Mouse (Mus musculus) hindbrain, embryonic 12.5 days (tissue): Measurements from ENCODE around the gene Nsf. TPM values are rescaled to one million over a fixed set of nuclear protein-coding genes. Genes with fewer than 3 reads are reported as not detected.
A peak's percentile ranks its signal among the peaks of the same experiment; 100 is the strongest.
"Not testable (repeated sequence)": the region's sequence is repeated elsewhere in the genome, so short reads cannot be mapped to it uniquely, and the experiment has no call there.

Source experiments
- ATAC-seq: fragments of 200-750 bp; cut with Nextera tagmentation; 2 replicates; pipeline ENCODE4 v1.8.0; 2017; ENCODE audit warnings: moderate TSS enrichment; ENCODE audit not compliant: low FRiP score
- H3K27ac ChIP-seq: fragments of 300-500 bp; sonication (generic); 2 replicates; pipeline ENCODE4 v1.5.1; 2016; ENCODE audit warnings: mild to moderate bottlenecking
- H3K27me3 ChIP-seq: fragments of 300-500 bp; sonication (generic); 2 replicates; pipeline ENCODE4 v1.6.1; 2016; ENCODE audit warnings: mild to moderate bottlenecking
- H3K36me3 ChIP-seq: fragments of 300-500 bp; sonication (generic); 2 replicates; pipeline ENCODE4 v1.6.1; 2016; ENCODE audit warnings: mild to moderate bottlenecking
- H3K4me1 ChIP-seq: fragments of 300-500 bp; sonication (generic); 2 replicates; pipeline ENCODE4 v1.6.1; 2016
- H3K4me2 ChIP-seq: fragments of 300-500 bp; sonication (generic); replicated peaks from 2 replicates; pipeline ENCODE4 v1.6.1; 2016; ENCODE audit warnings: mild to moderate bottlenecking
- H3K4me3 ChIP-seq: fragments of 300-500 bp; sonication (generic); 2 replicates; pipeline ENCODE4 v1.5.1; 2016; ENCODE audit warnings: mild to moderate bottlenecking
- H3K9ac ChIP-seq: fragments of 300-500 bp; sonication (generic); 2 replicates; pipeline ENCODE4 v1.6.1; 2016; ENCODE audit warnings: mild to moderate bottlenecking, moderate library complexity
- H3K9me3 ChIP-seq: fragments of 300-500 bp; sonication (generic); replicated peaks from 2 replicates; pipeline ENCODE4 v1.6.1; 2016; ENCODE audit warnings: mild to moderate bottlenecking
- WGBS: fragments of 180-500 bp; shearing (Covaris S2); methylation state at CpG from one replicate; pipeline ENCODE4 v1.1.7; 2016; 5-methylcytosine and 5-hydroxymethylcytosine counted together
- polyA plus RNA-seq: library from polyadenylated mRNA; unstranded; fragments of >200 nt; fragmentation: Nextera tagmentation; extraction: Ambion mirVana; gene quantifications from 2 replicates; pipeline ENCODE4 v1.2.1, GENCODE M21; 2016

Gene Nsf
- polyA plus RNA-seq, 1 experiment from 2014 or later = 81.7 TPM

DNA sequence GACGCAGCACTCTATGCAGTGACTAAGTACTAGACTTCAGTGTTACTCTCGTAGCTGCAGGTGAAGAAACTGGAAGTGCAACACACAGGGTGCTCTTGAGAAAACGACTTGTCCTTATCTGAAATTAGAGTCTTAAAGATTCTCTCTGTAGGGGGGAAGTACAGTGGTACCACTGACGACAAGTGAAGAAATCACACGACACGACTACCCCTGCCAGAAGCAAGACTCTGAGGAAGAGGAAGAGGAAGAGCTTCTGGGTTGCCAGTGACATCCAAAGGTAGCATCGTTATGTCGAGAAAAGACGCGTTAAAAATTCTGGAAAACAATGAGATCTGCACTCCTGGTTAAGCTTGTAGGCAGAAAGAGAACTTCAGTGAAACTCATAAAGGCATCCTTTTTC is 70.1 kb downstream of the Nsf start:
- Histone ChIP-seq H3K4me2 (no peak overlapping the region), H3K4me3 (no peak overlapping the region), H3K4me1 (peaks cover 14% of the 10 kb centered on the region), H3K27me3 (no peaks in the 10 kb centered on the region), H3K9me3 (no peaks in the 10 kb centered on the region), H3K27ac (no peak overlapping the region), H3K9ac (no peak overlapping the region), H3K36me3 (peaks cover 32% of the 10 kb centered on the region)
- no peak for ATAC-seq
- 89% methylated on average over 10 of the region's 10 CpGs for WGBS

DNA sequence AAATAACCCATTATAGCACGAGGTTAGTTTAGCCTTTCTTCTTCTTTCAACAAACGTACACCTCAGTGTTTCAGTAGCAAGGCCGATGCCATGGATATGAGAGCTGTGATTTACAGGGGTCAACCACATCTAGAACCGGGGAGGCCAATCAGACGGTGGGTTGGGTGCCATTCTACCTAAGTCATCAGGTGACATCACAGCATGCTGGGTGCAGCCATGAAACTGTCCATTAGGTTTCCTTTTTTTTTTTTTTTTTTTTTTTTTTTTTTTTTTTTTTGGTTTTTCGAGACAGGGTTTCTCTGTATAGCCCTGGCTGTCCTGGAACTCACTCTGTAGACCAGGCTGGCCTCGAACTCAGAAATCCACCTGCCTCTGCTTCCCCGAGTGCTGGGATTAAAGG is 74.4 kb downstream of the Nsf start:
- 93% methylated on average over 8 of the region's 8 CpGs for WGBS

DNA sequence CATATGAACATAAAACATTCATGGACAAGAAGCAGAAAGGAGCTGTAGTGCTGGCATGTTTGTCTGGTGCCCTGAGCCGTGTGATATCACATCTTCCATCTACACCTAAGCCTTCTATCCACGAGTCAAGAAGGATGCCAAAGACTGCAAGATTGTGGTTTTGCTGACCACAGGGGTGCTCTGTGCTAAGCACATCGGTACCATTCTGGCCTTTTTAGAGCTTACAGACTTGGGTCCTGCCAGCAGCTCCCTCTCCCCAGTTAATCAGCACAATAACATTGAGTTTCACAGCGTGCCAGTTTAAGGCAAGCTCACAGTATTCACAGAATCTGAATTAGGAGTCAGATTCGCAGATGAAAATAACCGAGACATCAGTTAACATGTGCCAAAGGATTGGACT is 75.4 kb downstream of the Nsf start:
- peaks cover 41% of the 10 kb centered on the region for H3K36me3 ChIP-seq

More for the DNA sequence above, 74.4 kb downstream of the Nsf start:
- H3K9ac ChIP-seq, H3K9me3 ChIP-seq, H3K4me1 ChIP-seq, H3K4me2 ChIP-seq, ATAC-seq, H3K27ac ChIP-seq, H3K4me3 ChIP-seq, H3K27me3 ChIP-seq: not testable (repeated sequence)
- peaks cover 40% of the 10 kb centered on the region for H3K36me3 ChIP-seq

DNA sequence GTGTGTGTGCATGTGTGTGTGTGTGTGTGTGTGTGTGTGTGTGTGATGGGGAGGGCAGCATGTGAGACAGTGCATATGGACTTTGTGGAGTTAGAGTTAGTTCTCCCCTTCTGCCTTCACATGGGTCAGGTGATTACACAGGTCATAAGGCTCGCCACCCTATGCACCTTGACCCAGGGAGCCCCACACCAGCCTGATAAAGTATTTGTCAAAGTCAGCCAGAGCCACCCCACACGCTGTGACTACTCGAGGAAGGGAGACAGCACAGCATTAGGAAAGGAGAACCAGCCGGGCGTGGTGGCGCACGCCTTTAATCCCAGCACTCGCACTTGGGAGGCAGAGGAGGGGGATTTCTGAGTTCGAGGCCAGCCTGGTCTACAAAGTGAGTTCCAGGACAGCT is 83.5 kb downstream of the Nsf start:
- H3K9me3 ChIP-seq = peaks cover 5% of the 10 kb centered on the region
- H3K27ac ChIP-seq = no peak overlapping the region
- no peak overlapping the region for H3K9ac ChIP-seq
- H3K4me2 ChIP-seq = no peak overlapping the region
- H3K27me3 ChIP-seq = no peaks in the 10 kb centered on the region
- ATAC-seq = no peak
- 85% methylated on average over 9 of the region's 9 CpGs for WGBS
- H3K4me1 ChIP-seq = no peaks in the 10 kb centered on the region
- no peak overlapping the region for H3K4me3 ChIP-seq
- H3K36me3 ChIP-seq = peaks cover 32% of the 10 kb centered on the region

More for the DNA sequence above, 75.4 kb downstream of the Nsf start:
- Histone ChIP-seq H3K9me3 (peaks cover 5% of the 10 kb centered on the region), H3K27ac (no peak overlapping the region), H3K9ac (no peak overlapping the region), H3K27me3 (no peaks in the 10 kb centered on the region), H3K4me2 (no peak overlapping the region), H3K4me1 (no peaks in the 10 kb centered on the region), H3K4me3 (no peak overlapping the region)
- no peak for ATAC-seq
- WGBS = 85% methylated on average over 6 of the region's 6 CpGs

DNA sequence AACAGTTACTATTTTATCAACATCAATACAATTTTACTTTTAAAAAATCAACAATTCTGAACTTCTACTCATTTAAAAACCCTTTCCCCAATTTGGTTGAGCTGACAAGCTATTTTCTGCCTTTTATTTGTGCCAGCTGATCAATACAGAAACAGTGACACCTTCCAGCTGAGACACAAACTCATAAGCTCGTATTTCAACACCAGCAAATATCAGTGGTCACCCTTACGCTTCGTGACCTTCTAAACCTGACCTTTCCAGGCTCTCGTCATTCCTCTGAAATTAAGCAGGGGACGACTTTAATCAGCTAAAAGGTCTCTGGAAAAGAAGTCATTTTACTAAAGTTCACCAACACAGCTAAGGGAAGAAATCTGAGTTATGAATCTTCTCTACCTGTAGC is 86.2 kb downstream of the Nsf start:
- H3K36me3 ChIP-seq = peaks cover 21% of the 10 kb centered on the region
- no peak for ATAC-seq
- no peaks in the 10 kb centered on the region for H3K4me1 ChIP-seq
- no peak overlapping the region for H3K27ac ChIP-seq
- no peak overlapping the region for H3K4me3 ChIP-seq
- no peak overlapping the region for H3K4me2 ChIP-seq
- 65% methylated on average over 5 of the region's 5 CpGs for WGBS
- no peak overlapping the region for H3K9ac ChIP-seq
- no peaks in the 10 kb centered on the region for H3K27me3 ChIP-seq
- H3K9me3 ChIP-seq = no peaks in the 10 kb centered on the region

DNA sequence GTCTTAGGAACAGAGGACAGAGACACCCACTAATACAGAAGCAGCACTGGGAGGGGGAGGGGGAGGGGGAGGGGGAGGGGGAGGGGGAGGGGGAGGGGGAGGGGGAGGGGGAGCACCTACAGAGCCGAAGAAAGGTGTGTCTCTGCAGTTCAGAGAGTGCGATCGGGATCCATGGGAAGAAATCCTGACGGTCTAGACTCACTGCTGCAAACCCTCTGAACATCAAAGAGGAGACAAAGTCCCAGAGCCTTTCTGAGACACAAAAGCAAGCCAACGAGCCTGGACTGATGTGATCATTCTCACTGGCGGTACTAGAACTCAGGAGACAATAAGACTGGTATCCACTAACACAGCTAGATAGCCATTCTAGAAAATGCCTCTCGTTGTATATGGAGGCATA is 88.5 kb downstream of the Nsf start:
- no peaks in the 10 kb centered on the region for H3K4me1 ChIP-seq
- H3K27ac ChIP-seq = no peak overlapping the region
- H3K9ac ChIP-seq = no peak overlapping the region
- 72% methylated on average over 7 of the region's 7 CpGs for WGBS
- no peak overlapping the region for H3K4me2 ChIP-seq
- no peaks in the 10 kb centered on the region for H3K27me3 ChIP-seq
- no peak overlapping the region for H3K4me3 ChIP-seq
- no peaks in the 10 kb centered on the region for H3K9me3 ChIP-seq
- peaks cover 27% of the 10 kb centered on the region for H3K36me3 ChIP-seq
- no peak for ATAC-seq

DNA sequence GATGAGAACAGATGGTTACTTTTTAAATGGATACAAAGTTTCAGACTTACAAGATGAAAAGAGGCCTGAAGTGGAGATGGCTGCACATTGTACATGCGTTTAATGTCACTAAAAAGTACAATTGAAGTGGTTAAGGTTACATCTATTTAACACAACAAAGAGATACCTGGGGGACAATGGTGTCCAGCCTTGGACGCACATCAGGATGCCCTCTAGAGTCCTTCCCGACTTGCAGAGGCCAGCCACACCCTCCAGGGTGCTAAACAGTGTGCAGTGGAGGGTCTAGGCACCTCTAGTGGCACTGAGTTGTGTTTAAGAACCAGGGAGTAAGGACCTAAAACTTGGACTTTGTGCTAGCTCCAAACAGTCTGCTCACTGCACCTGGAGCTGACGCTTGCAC is 89.4 kb downstream of the Nsf start:
- Histone ChIP-seq H3K4me2 (no peak overlapping the region), H3K4me3 (no peak overlapping the region), H3K9ac (no peak overlapping the region), H3K27me3 (no peaks in the 10 kb centered on the region), H3K36me3 (peaks cover 33% of the 10 kb centered on the region), H3K4me1 (no peaks in the 10 kb centered on the region), H3K27ac (no peak overlapping the region), H3K9me3 (no peaks in the 10 kb centered on the region)
- ATAC-seq = no peak
- WGBS = 85% methylated on average over 4 of the region's 4 CpGs

DNA sequence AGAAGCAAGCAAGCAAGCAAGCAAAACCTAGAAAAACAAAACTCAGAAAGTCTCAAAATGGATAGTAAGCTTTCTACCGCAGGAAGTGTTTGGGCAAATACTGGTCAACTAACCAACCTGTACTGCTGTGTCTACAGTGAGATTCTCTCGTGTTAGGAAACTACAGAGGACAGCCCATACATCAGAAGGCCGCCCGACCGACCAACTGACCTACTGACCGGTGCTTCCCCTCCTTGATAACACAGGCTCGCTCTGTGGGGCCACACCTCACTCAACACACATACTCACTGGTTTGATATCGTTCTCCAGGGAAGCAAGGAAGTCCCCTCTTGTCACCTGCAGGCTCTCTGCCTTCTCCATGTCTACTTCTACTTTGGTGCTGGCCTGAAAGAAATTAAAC is 90.9 kb downstream of the Nsf start:
- H3K4me2 ChIP-seq = no peak overlapping the region
- no peak overlapping the region for H3K9ac ChIP-seq
- no peaks in the 10 kb centered on the region for H3K27me3 ChIP-seq
- H3K4me3 ChIP-seq = no peak overlapping the region
- no peak overlapping the region for H3K27ac ChIP-seq
- 88% methylated on average over 8 of the region's 8 CpGs for WGBS
- ATAC-seq = no peak
- H3K9me3 ChIP-seq = no peaks in the 10 kb centered on the region
- H3K36me3 ChIP-seq = peaks cover 37% of the 10 kb centered on the region
- no peaks in the 10 kb centered on the region for H3K4me1 ChIP-seq

DNA sequence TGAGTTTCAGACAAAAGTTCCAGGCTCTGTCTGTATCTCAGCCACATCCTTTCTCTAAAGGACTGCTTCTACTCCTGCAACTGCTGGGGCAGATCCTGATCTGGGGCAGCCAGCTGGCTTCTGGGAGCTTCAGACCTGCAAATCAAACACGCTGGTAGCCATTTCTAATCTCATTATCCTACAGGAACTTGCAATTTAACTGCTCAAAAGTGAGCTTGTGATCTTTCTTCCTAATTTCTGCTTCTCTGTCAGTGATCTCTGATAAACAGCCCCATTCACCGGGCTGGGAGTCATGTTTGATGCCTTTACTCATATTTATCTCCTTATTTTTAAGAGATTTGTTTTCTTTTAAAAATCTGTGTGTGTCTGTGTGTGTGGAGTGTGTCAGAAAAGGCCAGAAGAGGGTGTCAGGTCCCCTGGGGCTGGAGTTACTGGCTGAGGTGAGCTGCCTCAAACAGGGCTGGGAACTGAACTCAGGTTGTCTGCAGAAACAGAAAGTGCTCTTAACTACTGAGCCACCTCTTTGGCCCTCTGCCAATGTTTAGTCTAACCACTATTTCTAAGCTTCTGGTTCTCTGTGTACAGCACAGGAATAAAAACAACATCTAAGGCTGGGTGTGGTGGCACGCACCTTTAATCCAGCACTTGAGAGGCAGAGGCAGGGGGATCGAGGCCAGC is 93.8 kb downstream of the Nsf start:
- H3K9me3 ChIP-seq = no peaks in the 10 kb centered on the region
- no peaks in the 10 kb centered on the region for H3K27me3 ChIP-seq
- WGBS = 83% methylated on average over 4 of the region's 4 CpGs
- no peaks in the 10 kb centered on the region for H3K4me1 ChIP-seq
- no peak overlapping the region for H3K4me3 ChIP-seq
- no peak overlapping the region for H3K4me2 ChIP-seq
- no peak overlapping the region for H3K27ac ChIP-seq
- peaks cover 42% of the 10 kb centered on the region for H3K36me3 ChIP-seq
- no peak overlapping the region for H3K9ac ChIP-seq
- no peak for ATAC-seq

DNA sequence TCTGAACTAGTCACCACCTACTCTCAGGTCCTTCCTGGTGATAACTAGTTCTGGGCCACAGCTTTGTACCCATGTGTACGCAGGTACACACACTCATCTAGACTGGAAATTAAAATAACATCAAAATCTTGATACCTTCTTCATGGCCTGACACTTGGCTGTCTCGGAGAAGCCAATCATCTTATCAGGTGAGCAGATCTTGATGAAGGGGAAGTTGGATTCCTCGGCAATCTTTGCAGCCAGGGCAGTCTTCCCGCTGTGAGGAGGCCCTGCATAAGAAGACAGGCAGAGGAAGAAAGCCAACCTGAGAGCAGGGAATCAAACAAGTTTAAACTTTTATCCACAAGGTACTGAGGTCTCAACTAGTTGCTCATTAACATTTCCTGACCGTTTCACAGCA is 95.1 kb downstream of the Nsf start:
- peaks cover 45% of the 10 kb centered on the region for H3K36me3 ChIP-seq
- no peak overlapping the region for H3K4me2 ChIP-seq
- H3K9me3 ChIP-seq = no peaks in the 10 kb centered on the region
- H3K27ac ChIP-seq = no peak overlapping the region
- no peaks in the 10 kb centered on the region for H3K27me3 ChIP-seq
- H3K9ac ChIP-seq = no peak overlapping the region
- 67% methylated on average over 5 of the region's 5 CpGs for WGBS
- H3K4me1 ChIP-seq = peaks cover 7% of the 10 kb centered on the region
- no peak for ATAC-seq
- no peak overlapping the region for H3K4me3 ChIP-seq

DNA sequence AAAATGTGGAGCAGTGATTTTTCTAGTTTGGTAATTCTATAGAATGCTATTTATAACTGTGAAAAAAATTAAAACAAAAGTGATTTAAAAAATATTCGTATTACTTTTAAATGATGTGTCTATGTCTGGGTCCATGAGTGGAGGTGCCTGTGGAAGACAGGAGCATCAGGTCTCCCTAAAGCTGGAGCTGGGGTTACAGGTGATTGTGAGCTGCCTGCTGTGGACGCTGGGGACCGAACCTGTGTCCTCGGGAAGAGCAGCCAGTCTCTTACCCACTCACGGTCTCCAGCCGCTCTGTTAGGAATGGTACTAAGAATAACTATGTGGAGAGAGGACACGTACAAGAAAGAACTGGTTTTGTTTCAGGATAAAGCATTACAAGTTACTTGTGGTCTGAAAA is 97.2 kb downstream of the Nsf start:
- ATAC-seq = no peak
- H3K36me3 ChIP-seq = peaks cover 36% of the 10 kb centered on the region
- peaks cover 19% of the 10 kb centered on the region for H3K4me1 ChIP-seq
- H3K27me3 ChIP-seq = no peaks in the 10 kb centered on the region
- H3K9me3 ChIP-seq = no peaks in the 10 kb centered on the region
- H3K4me2 ChIP-seq = no peak overlapping the region
- H3K4me3 ChIP-seq = no peak overlapping the region
- 90% methylated on average over 7 of the region's 7 CpGs for WGBS
- H3K9ac ChIP-seq = no peak overlapping the region
- no peak overlapping the region for H3K27ac ChIP-seq

DNA sequence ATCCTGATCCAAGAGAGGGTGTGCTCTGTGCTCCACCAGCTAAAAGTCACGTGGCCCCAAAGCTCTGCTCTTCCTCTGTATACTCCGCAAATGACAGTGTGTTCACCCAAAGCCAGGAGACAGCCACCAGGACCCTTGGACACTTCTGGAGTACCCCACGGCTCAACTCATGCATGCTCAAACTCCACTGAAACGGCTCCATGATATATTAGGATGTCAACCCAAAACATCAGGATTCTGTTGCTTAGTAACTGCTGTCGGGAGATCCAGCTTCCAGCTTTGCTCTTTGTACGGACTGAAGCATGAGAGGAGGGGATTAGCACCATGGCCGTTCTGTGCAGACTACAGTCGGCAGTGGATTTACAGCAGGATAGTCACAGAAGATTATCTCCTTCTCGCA is 99.6 kb downstream of the Nsf start:
- H3K4me3 ChIP-seq = no peak overlapping the region
- H3K9me3 ChIP-seq = no peaks in the 10 kb centered on the region
- WGBS = 41% methylated on average over 9 of the region's 9 CpGs
- no peak overlapping the region for H3K27ac ChIP-seq
- no peaks in the 10 kb centered on the region for H3K27me3 ChIP-seq
- H3K4me2 ChIP-seq = no peak overlapping the region
- no peak overlapping the region for H3K9ac ChIP-seq
- H3K36me3 ChIP-seq = peaks cover 20% of the 10 kb centered on the region; the same call in 1 of the 2 replicates
- no peak for ATAC-seq
- peaks cover 19% of the 10 kb centered on the region for H3K4me1 ChIP-seq

DNA sequence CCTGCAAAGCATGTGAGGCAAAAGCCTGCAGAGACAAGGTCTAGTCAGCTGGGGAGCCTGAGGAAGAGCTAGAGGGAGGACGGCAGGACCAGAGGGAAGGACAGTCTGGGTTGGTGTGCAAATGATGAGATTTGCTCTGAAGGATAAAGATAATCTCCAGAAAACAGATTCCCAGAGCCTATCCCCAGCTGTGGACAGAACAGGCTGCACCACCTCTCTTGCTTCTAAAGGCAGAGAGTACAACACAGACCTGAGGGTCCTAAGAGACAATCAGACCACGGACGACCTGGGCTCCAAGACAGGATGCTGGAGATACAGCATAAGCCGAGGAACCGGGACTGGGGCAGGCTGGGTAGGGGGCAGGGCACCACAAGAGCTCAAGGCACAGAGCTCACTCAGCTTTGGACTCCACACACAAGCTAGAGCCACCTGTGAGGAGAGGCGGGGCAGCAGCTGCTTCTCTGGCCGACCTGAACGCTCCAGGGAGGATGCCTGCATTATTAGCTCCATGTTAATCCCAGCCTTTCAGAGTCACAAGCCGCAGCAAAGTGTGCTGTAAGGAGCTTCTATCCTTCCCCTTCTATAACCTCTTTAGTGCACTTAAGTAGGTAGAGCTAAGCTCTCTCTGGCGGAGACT is 100.5 kb downstream of the Nsf start:
- Histone ChIP-seq H3K9ac (no peak overlapping the region), H3K4me1 (peaks cover 19% of the 10 kb centered on the region), H3K9me3 (no peaks in the 10 kb centered on the region), H3K27ac (0 out of 2 replicates have a peak overlapping the region, but pooled peaks have one; percentile 9), H3K36me3 (peaks cover 13% of the 10 kb centered on the region; the same call in 1 of the 2 replicates), H3K27me3 (no peaks in the 10 kb centered on the region), H3K4me3 (no peak overlapping the region), H3K4me2 (no peak overlapping the region)
- no peak for ATAC-seq
- 37% methylated on average over 10 of the region's 10 CpGs for WGBS
